In the genomic region with DNA sequence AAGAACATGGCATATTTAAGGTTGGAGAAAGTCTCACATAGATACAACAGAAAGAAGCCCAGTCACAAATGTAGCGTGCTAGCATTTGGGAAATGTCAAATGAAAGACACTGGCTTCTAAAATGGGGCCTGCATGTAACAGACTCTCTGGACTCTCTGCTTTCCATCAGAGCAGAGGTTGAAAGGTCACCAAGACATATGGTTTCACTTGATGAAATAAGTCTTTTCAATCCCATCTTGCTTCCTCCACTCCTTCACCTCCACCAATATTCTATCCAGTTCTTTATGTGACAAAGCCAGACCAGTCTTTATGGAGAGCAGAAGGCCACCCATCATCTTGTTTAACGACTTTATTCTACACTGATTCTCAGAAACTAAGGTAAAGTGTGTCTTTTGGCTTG, we compare ENCODE assay signal across 21 mouse cellular contexts.
A peak's percentile ranks its signal among the peaks of the same experiment; 100 is the strongest.
DNase-seq lines count a peak whose midpoint lies in the region; ATAC-seq lines count a peak whose summit lies in the region.
"Had no signal": no experiment of that assay in that cellular context is flagged by ENCODE, and none has a peak within 500 bp of the region (broad histone marks: within the 10 kb centered on the region; RNA-seq: fewer than 3 reads in every experiment).

No protein-coding gene starts in this region.

- H3K9ac ChIP-seq in hindbrain, embryonic 11.5 days (ENCODE audit: low read depth, low read length): no peak overlapping the region
- H3K9ac ChIP-seq in hindbrain, embryonic 14.5 days: no peak overlapping the region
- H3K9ac ChIP-seq: embryonic facial prominence, embryonic 15.5 days; forebrain, embryonic 15.5 days; heart, embryonic 15.5 days; hindbrain, embryonic 15.5 days had no signal

- 70% methylated on average over 2 of the region's 2 CpGs for WGBS in hindbrain, embryonic 11.5 days
- 85% methylated on average over 2 of the region's 2 CpGs for WGBS in hindbrain, embryonic 14.5 days

- no peaks in the 10 kb centered on the region for H3K4me1 ChIP-seq in hindbrain, embryonic 11.5 days (replicated peaks; ENCODE audit: control insufficient read depth, insufficient read depth, low read length)
- H3K4me1 ChIP-seq in hindbrain, embryonic 14.5 days (replicated peaks; ENCODE audit: control insufficient read depth, insufficient read depth, low read length): no peaks in the 10 kb centered on the region
- H3K4me1 ChIP-seq: embryonic facial prominence, embryonic 15.5 days; forebrain, embryonic 15.5 days; hindbrain, embryonic 15.5 days had no signal

- peak; percentile 16 for DNase-seq in hindbrain, embryonic 11.5 days (ENCODE audit: low spot score)
- DNase-seq in hindbrain, embryonic 14.5 days (ENCODE audit: low spot score): no peak
- DNase-seq in embryo, embryonic 11.5 days (ENCODE audit: low read depth, low spot score): peak; percentile 13
- DNase-seq in forelimb bud, embryonic 11.5 days (ENCODE audit: low read depth, low spot score): peak; percentile 63
- no peak for DNase-seq in left cerebral cortex, adult 8-10 months (ENCODE audit: low spot score in 2 of 2)
- no peak for DNase-seq in adrenal gland, adult 18-20 months (ENCODE audit: low spot score in 2 of 2)
- DNase-seq in kidney, postnatal 4 days: no peak
- DNase-seq: adrenal gland, postnatal 14 days; cerebellum, adult 11-12 months; cerebellum, adult 9-10 months; cerebellum, postnatal 25 days; gastrocnemius, postnatal 14 days; heart, adult 2 months; heart, postnatal 14 days had no signal

- no peaks in the 10 kb centered on the region for H3K9me3 ChIP-seq in hindbrain, embryonic 11.5 days (ENCODE audit: control insufficient read depth, low read length)
- no peaks in the 10 kb centered on the region for H3K9me3 ChIP-seq in hindbrain, embryonic 14.5 days (ENCODE audit: control insufficient read depth, low read length)
- H3K9me3 ChIP-seq: embryonic facial prominence, embryonic 15.5 days; forebrain, embryonic 15.5 days; heart, embryonic 15.5 days; hindbrain, embryonic 15.5 days had no signal

- no peak overlapping the region for H3K27ac ChIP-seq in hindbrain, embryonic 11.5 days (ENCODE audit: low read depth, low read length)
- no peak overlapping the region for H3K27ac ChIP-seq in hindbrain, embryonic 14.5 days
- H3K27ac ChIP-seq: embryonic facial prominence, embryonic 15.5 days; forebrain, embryonic 15.5 days; heart, adult 2 months; heart, embryonic 15.5 days; hindbrain, embryonic 15.5 days had no signal

- H3K4me2 ChIP-seq in hindbrain, embryonic 11.5 days (replicated peaks; ENCODE audit: low read depth, low read length): no peak overlapping the region
- no peak overlapping the region for H3K4me2 ChIP-seq in hindbrain, embryonic 14.5 days (replicated peaks)
- H3K4me2 ChIP-seq: embryonic facial prominence, embryonic 15.5 days; forebrain, embryonic 15.5 days; heart, embryonic 11.5 days; heart, embryonic 15.5 days; hindbrain, embryonic 15.5 days had no signal

- no peaks in the 10 kb centered on the region for H3K27me3 ChIP-seq in hindbrain, embryonic 11.5 days (ENCODE audit: control insufficient read depth, insufficient read depth, low read length)
- no peaks in the 10 kb centered on the region for H3K27me3 ChIP-seq in hindbrain, embryonic 14.5 days (ENCODE audit: control insufficient read depth, insufficient read depth, low read length)
- H3K27me3 ChIP-seq: embryonic facial prominence, embryonic 15.5 days; forebrain, embryonic 15.5 days; heart, embryonic 15.5 days; hindbrain, embryonic 15.5 days had no signal

- H3K4me3 ChIP-seq in hindbrain, embryonic 11.5 days (ENCODE audit: low read depth, low read length): no peak overlapping the region
- no peak overlapping the region for H3K4me3 ChIP-seq in hindbrain, embryonic 14.5 days (replicated peaks; ENCODE audit: low read length)
- H3K4me3 ChIP-seq: embryonic facial prominence, embryonic 15.5 days; forebrain, embryonic 15.5 days; heart, adult 2 months; heart, embryonic 15.5 days; hindbrain, embryonic 15.5 days had no signal

- no peak for ATAC-seq in hindbrain, embryonic 11.5 days (ENCODE audit: low FRiP score)
- ATAC-seq in hindbrain, embryonic 14.5 days (ENCODE audit: low FRiP score): no peak
- ATAC-seq: forebrain, embryonic 15.5 days; inflammation-experienced regulatory T-cells, adult 6 months; intestine, postnatal 0 days had no signal

- H3K36me3 ChIP-seq in hindbrain, embryonic 11.5 days (ENCODE audit: control insufficient read depth, insufficient read depth, low read length): no peaks in the 10 kb centered on the region
- H3K36me3 ChIP-seq in hindbrain, embryonic 14.5 days (replicated peaks; ENCODE audit: control insufficient read depth, insufficient read depth): no peaks in the 10 kb centered on the region
- H3K36me3 ChIP-seq: embryonic facial prominence, embryonic 15.5 days; forebrain, embryonic 15.5 days; heart, embryonic 15.5 days; hindbrain, embryonic 15.5 days had no signal

Comparison
In these comparisons a context has a peak if more than half of its experiments do, and no peak if none do; other contexts are left out.
1. DNase-seq: peak in hindbrain, embryonic 11.5 days (single experiment), embryo, embryonic 11.5 days (single experiment) and forelimb bud, embryonic 11.5 days (single experiment); none in hindbrain, embryonic 14.5 days (single experiment), left cerebral cortex, adult 8-10 months (0 of 2), adrenal gland, adult 18-20 months (0 of 2) and kidney, postnatal 4 days (0 of 2).